Mouse (Mus musculus): ENCODE measurements around the gene Fmod. TPM values are rescaled to one million over a fixed set of nuclear protein-coding genes. Genes with fewer than 3 reads are reported as not detected.

Gene Fmod
- total RNA-seq, 1 experiment from 2014 or later: not detected

Other genes with a start within 250 kb of the Fmod start
- 82.1 and 116 TPM in 2 replicates for gene Atp2b4, start 236.2 kb upstream of the Fmod start, total RNA-seq (2017)
- gene Optc, start 129.3 kb upstream of the Fmod start, total RNA-seq (2017): 1.1 TPM in 1 of 2 replicates, not detected in the other
- gene Prelp, start 115.8 kb upstream of the Fmod start, total RNA-seq (2017): not detected in 2 replicates
- 141 and 174 TPM in 2 replicates for gene Btg2, start 41.9 kb downstream of the Fmod start, total RNA-seq (2017)
- 0.25 TPM in 1 of 2 replicates, not detected in the other for gene Chit1, start 74.0 kb downstream of the Fmod start, total RNA-seq (2017)
- gene Chil1, start 144.9 kb downstream of the Fmod start, total RNA-seq (2017): 16.0 and 55.2 TPM in 2 replicates
- gene Mybph, start 156.2 kb downstream of the Fmod start, total RNA-seq (2017): not detected in 2 replicates
- gene Adora1, start 198.2 kb downstream of the Fmod start, total RNA-seq (2017): 0.13 and 0.15 TPM in 2 replicates